Mouse (Mus musculus) midbrain, embryonic 16.5 days (tissue): ENCODE data around the gene Arsg. TPM values are rescaled to one million over a fixed set of nuclear protein-coding genes. Genes with fewer than 3 reads are reported as not detected.

Experiments used
- ATAC-seq: fragments of 200-750 bp; cut with Nextera tagmentation; 2 replicates; pipeline ENCODE4 v1.8.0; 2017; ENCODE audit warnings: moderate TSS enrichment
- H3K27ac ChIP-seq: fragments of 300-500 bp; sonication (generic); 2 replicates; pipeline ENCODE4 v1.5.1; 2014; ENCODE audit warnings: mild to moderate bottlenecking, low read length, mixed read lengths
- H3K27me3 ChIP-seq: fragments of 300-500 bp; sonication (generic); 2 replicates; pipeline ENCODE4 v1.6.1; 2014; ENCODE audit warnings: low read depth, low read length, mixed read lengths; ENCODE audit not compliant: control insufficient read depth, insufficient read depth
- H3K36me3 ChIP-seq: fragments of 300-500 bp; sonication (generic); 2 replicates; pipeline ENCODE4 v1.6.1; 2014; ENCODE audit warnings: mild to moderate bottlenecking, low read length, moderate library complexity, mixed read lengths; ENCODE audit not compliant: control insufficient read depth, insufficient read depth
- H3K4me1 ChIP-seq: fragments of 300-500 bp; sonication (generic); 2 replicates; pipeline ENCODE4 v1.6.1; 2014; ENCODE audit warnings: mild to moderate bottlenecking, low read length, mixed read lengths; ENCODE audit not compliant: control insufficient read depth, insufficient read depth
- H3K4me2 ChIP-seq: fragments of 300-500 bp; sonication (generic); 2 replicates; pipeline ENCODE4 v1.6.1; 2014; ENCODE audit warnings: mild to moderate bottlenecking, low read length, mixed read lengths
- H3K4me3 ChIP-seq: fragments of 300-500 bp; sonication (generic); 2 replicates; pipeline ENCODE4 v1.5.1; 2014; ENCODE audit warnings: low read depth, mild to moderate bottlenecking, low read length, moderate library complexity, mixed read lengths
- H3K9ac ChIP-seq: fragments of 300-500 bp; sonication (generic); 2 replicates; pipeline ENCODE4 v1.6.1; 2014; ENCODE audit warnings: low read depth, low read length, mixed read lengths
- H3K9me3 ChIP-seq: fragments of 300-500 bp; sonication (generic); replicated peaks from 2 replicates; pipeline ENCODE4 v1.6.1; 2014; ENCODE audit warnings: mild to moderate bottlenecking, low read length, mixed read lengths; ENCODE audit not compliant: control insufficient read depth, poor library complexity, severe bottlenecking
- WGBS: fragments of 180-500 bp; shearing (Covaris S2); extraction: QIAGEN DNeasy Blood & Tissue Kit; methylation state at CpG from one replicate; pipeline ENCODE4 v1.1.7; 2014; 5-methylcytosine and 5-hydroxymethylcytosine counted together
- polyA plus RNA-seq: library from polyadenylated mRNA; unstranded; fragments of >200 nt; fragmentation: Nextera tagmentation; extraction: Ambion mirVana; gene quantifications from 2 replicates; pipeline ENCODE4 v1.2.1, GENCODE M21; 2015

The Arsg gene
- polyA plus RNA-seq, 1 experiment from 2014 or later, result 4.2 TPM

- H3K4me2 ChIP-seq, result no peak overlapping the region
- H3K9ac ChIP-seq, result no peak overlapping the region
- H3K4me3 ChIP-seq, result no peak overlapping the region
- H3K36me3 ChIP-seq, result no peaks in the 10 kb centered on the region
- ATAC-seq, result peak; percentile 41; the same call in 1 of the 2 replicates
- peaks cover 5% of the 10 kb centered on the region for H3K4me1 ChIP-seq
- H3K9me3 ChIP-seq, result no peaks in the 10 kb centered on the region
- H3K27ac ChIP-seq, result no peak overlapping the region
- WGBS, result 82% methylated on average over 7 of the region's 7 CpGs
- no peaks in the 10 kb centered on the region for H3K27me3 ChIP-seq
These were observed 23.4 kb downstream of the Arsg start for GRCm38 (mm10) chr11:109496475-109496993.

- ATAC-seq, result peak; percentile 58; the same call in 1 of the 2 replicates
- Histone ChIP-seq H3K9me3 (no peaks in the 10 kb centered on the region), H3K27me3 (no peaks in the 10 kb centered on the region), H3K4me2 (no peak overlapping the region), H3K4me1 (peaks cover 5% of the 10 kb centered on the region), H3K9ac (no peak overlapping the region), H3K27ac (no peak overlapping the region), H3K36me3 (no peaks in the 10 kb centered on the region), H3K4me3 (no peak overlapping the region)
- WGBS, result 43% methylated on average over 6 of the region's 6 CpGs
These were observed 24.0 kb downstream of the Arsg start for GRCm38 (mm10) chr11:109496996-109497714.

GRCm38 (mm10) chr11:109497990-109498389 lies 24.8 kb downstream of the Arsg start:
- Histone ChIP-seq H3K4me2 (no peak overlapping the region), H3K4me3 (no peak overlapping the region), H3K9ac (no peak overlapping the region), H3K9me3 (no peaks in the 10 kb centered on the region), H3K27me3 (no peaks in the 10 kb centered on the region), H3K36me3 (no peaks in the 10 kb centered on the region), H3K27ac (no peak overlapping the region), H3K4me1 (peaks cover 5% of the 10 kb centered on the region)
- no peak for ATAC-seq
- WGBS, result 83% methylated on average over 9 of the region's 9 CpGs

GRCm38 (mm10) chr11:109500206-109500605 lies 27.0 kb downstream of the Arsg start:
- no peak for ATAC-seq
- H3K4me1 ChIP-seq, result peaks cover 8% of the 10 kb centered on the region
- 89% methylated on average over 5 of the region's 5 CpGs for whole genome bisulfite sequencing
- no peaks in the 10 kb centered on the region for H3K9me3 ChIP-seq
- no peak overlapping the region for H3K27ac ChIP-seq
- H3K4me3 ChIP-seq, result no peak overlapping the region
- no peak overlapping the region for H3K4me2 ChIP-seq
- H3K36me3 ChIP-seq, result no peaks in the 10 kb centered on the region
- no peaks in the 10 kb centered on the region for H3K27me3 ChIP-seq
- H3K9ac ChIP-seq, result no peak overlapping the region

- peaks cover 3% of the 10 kb centered on the region; the same call in 1 of the 2 replicates for H3K4me1 ChIP-seq
- 63% methylated on average over 9 of the region's 9 CpGs for WGBS
- no peak for ATAC-seq
- H3K27ac ChIP-seq, result no peak overlapping the region
- no peak overlapping the region for H3K4me3 ChIP-seq
- H3K9me3 ChIP-seq, result no peaks in the 10 kb centered on the region
- no peak overlapping the region for H3K4me2 ChIP-seq
- H3K36me3 ChIP-seq, result no peaks in the 10 kb centered on the region
- no peaks in the 10 kb centered on the region for H3K27me3 ChIP-seq
- H3K9ac ChIP-seq, result no peak overlapping the region
These were observed 31.8 kb downstream of the Arsg start for GRCm38 (mm10) chr11:109504977-109505376.

- no peak for ATAC-seq
These were observed 32.6 kb downstream of the Arsg start for GRCm38 (mm10) chr11:109505823-109506222.

GRCm38 (mm10) chr11:109507068-109507467 lies 33.9 kb downstream of the Arsg start:
- Histone ChIP-seq H3K27ac (no peak overlapping the region), H3K4me3 (no peak overlapping the region), H3K9me3 (no peaks in the 10 kb centered on the region), H3K4me2 (no peak overlapping the region), H3K4me1 (peaks cover 3% of the 10 kb centered on the region; the same call in 1 of the 2 replicates), H3K9ac (no peak overlapping the region), H3K36me3 (no peaks in the 10 kb centered on the region), H3K27me3 (no peaks in the 10 kb centered on the region)
- WGBS, result 49% methylated on average over 3 of the region's 3 CpGs
- no peak for ATAC-seq

More at GRCm38 (mm10) chr11:109505823-109506222, 32.6 kb downstream of the Arsg start:
- Histone ChIP-seq H3K9me3 (no peaks in the 10 kb centered on the region), H3K36me3 (no peaks in the 10 kb centered on the region), H3K27me3 (no peaks in the 10 kb centered on the region), H3K4me1 (peaks cover 3% of the 10 kb centered on the region; the same call in 1 of the 2 replicates), H3K9ac (no peak overlapping the region), H3K27ac (no peak overlapping the region), H3K4me2 (no peak overlapping the region), H3K4me3 (no peak overlapping the region)
- 82% methylated on average over 4 of the region's 4 CpGs for WGBS

- Histone ChIP-seq H3K9ac (no peak overlapping the region), H3K4me2 (no peak overlapping the region), H3K9me3 (no peaks in the 10 kb centered on the region), H3K4me3 (no peak overlapping the region), H3K36me3 (no peaks in the 10 kb centered on the region), H3K27me3 (no peaks in the 10 kb centered on the region), H3K4me1 (no peaks in the 10 kb centered on the region), H3K27ac (no peak overlapping the region)
- WGBS, result 89% methylated on average over 16 of the region's 16 CpGs
- ATAC-seq, result no peak
These were observed 40.0 kb downstream of the Arsg start for GRCm38 (mm10) chr11:109512995-109513675.

GRCm38 (mm10) chr11:109514064-109514612 lies 41.0 kb downstream of the Arsg start:
- Histone ChIP-seq H3K4me1 (no peaks in the 10 kb centered on the region), H3K9ac (no peak overlapping the region), H3K27ac (no peak overlapping the region), H3K4me2 (no peak overlapping the region), H3K9me3 (no peaks in the 10 kb centered on the region), H3K4me3 (no peak overlapping the region), H3K27me3 (no peaks in the 10 kb centered on the region), H3K36me3 (no peaks in the 10 kb centered on the region)
- WGBS, result 69% methylated on average over 3 of the region's 3 CpGs
- ATAC-seq, result no peak
